Mouse (Mus musculus) neural tube, embryonic 14.5 days (tissue): ENCODE data around the gene Gm13695. TPM values are rescaled to one million over a fixed set of nuclear protein-coding genes. Genes with fewer than 3 reads are reported as not detected.
"Not testable (repeated sequence)": the region's sequence is repeated elsewhere in the genome, so short reads cannot be mapped to it uniquely, and the experiment has no call there.

ENCODE experiments used
- ATAC-seq: fragments of 200-750 bp; cut with Nextera tagmentation; 2 replicates; pipeline ENCODE4 v1.8.0; 2017; ENCODE audit warnings: low read depth, mild to moderate bottlenecking, moderate TSS enrichment, moderate library complexity
- H3K27ac ChIP-seq: fragments of 300-500 bp; sonication (generic); 2 replicates; pipeline ENCODE4 v1.5.1; 2014; ENCODE audit warnings: low read depth, mild to moderate bottlenecking, control low read depth, low read length, moderate library complexity, mixed read lengths
- H3K27me3 ChIP-seq: fragments of 300-500 bp; sonication (generic); 2 replicates; pipeline ENCODE4 v1.6.1; 2014; ENCODE audit warnings: low read length; ENCODE audit not compliant: control insufficient read depth, insufficient read depth
- H3K36me3 ChIP-seq: fragments of 300-500 bp; sonication (generic); 2 replicates; pipeline ENCODE4 v1.6.1; 2014; ENCODE audit warnings: low read length, mixed read lengths; ENCODE audit not compliant: control insufficient read depth, insufficient read depth
- H3K4me1 ChIP-seq: fragments of 300-500 bp; sonication (generic); 2 replicates; pipeline ENCODE4 v1.6.1; 2014; ENCODE audit warnings: low read length; ENCODE audit not compliant: control insufficient read depth, insufficient read depth
- H3K4me2 ChIP-seq: fragments of 300-500 bp; sonication (generic); 2 replicates; pipeline ENCODE4 v1.6.1; 2014; ENCODE audit warnings: mild to moderate bottlenecking, low read depth, low read length, control low read depth
- H3K4me3 ChIP-seq: fragments of 300-500 bp; sonication (generic); 2 replicates; pipeline ENCODE4 v1.5.1; 2014; ENCODE audit warnings: low read depth, low read length, control low read depth, mixed read lengths
- H3K9ac ChIP-seq: fragments of 300-500 bp; sonication (generic); replicated peaks from 2 replicates; pipeline ENCODE4 v1.6.1; 2014; ENCODE audit warnings: low read depth, mild to moderate bottlenecking, control low read depth, low read length, mixed read lengths
- H3K9me3 ChIP-seq: fragments of 300-500 bp; sonication (generic); 2 replicates; pipeline ENCODE4 v1.6.1; 2016; ENCODE audit warnings: low read length; ENCODE audit not compliant: control insufficient read depth
- WGBS: fragments of 180-500 bp; shearing (Covaris S2); extraction: QIAGEN DNeasy Blood & Tissue Kit; methylation state at CpG from one replicate; pipeline ENCODE4 v1.1.7; 2014; 5-methylcytosine and 5-hydroxymethylcytosine counted together
- polyA plus RNA-seq: library from polyadenylated mRNA; unstranded; fragments of >200 nt; fragmentation: Nextera tagmentation; extraction: Ambion mirVana; gene quantifications from 2 replicates; pipeline ENCODE4 v1.2.1, GENCODE M21; 2014

Gene Gm13695
- not detected in 2 replicates for polyA plus RNA-seq

GRCm38 (mm10) chr2:83967013-83967412, at the start of gene Gm13695:
Gm13695 (plus strand) TSS chr2:83967313.
- not testable (repeated sequence) for H3K4me3 ChIP-seq, H3K4me2 ChIP-seq, H3K27me3 ChIP-seq, H3K27ac ChIP-seq, H3K9me3 ChIP-seq, H3K36me3 ChIP-seq, H3K4me1 ChIP-seq, H3K9ac ChIP-seq, ATAC-seq
- WGBS: no CpG with 5 or more reads among the region's 6 CpGs

DNA sequence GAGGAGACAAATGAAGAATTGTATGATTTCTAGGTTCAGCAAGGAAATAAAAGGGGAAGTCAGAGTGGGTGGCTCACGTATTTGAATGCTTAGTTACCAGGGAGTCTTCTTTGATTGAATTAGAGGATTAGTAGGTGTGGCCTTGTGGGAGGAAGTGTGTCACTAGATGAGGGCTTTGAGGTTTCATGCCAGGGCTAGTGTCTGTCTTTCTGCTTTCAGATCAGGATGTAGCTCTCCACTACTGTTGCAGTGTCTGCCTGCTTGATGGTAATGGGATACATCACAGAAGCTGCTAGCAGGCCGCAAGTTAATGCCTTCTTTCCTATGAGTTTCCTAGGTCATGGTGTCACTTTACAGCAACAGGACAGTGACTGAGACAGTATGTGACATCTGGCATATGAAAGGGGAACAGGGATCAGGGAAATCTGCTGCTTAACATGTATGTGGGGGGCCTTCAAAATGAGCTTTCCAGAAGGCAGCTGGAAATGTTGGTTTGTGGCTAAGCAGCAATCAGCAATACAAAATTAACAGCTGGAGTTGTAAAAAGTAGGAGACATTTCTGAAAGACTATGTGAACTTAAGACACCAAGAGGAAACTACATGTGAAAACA, 37.5 kb upstream of the Gm13695 start:
- no peak for ATAC-seq
- Histone ChIP-seq H3K4me1 (no peaks in the 10 kb centered on the region), H3K4me2 (no peak overlapping the region), H3K9ac (no peak overlapping the region), H3K4me3 (no peak overlapping the region), H3K9me3 (no peaks in the 10 kb centered on the region), H3K36me3 (no peaks in the 10 kb centered on the region), H3K27me3 (no peaks in the 10 kb centered on the region), H3K27ac (no peak overlapping the region)
- WGBS: 68% methylated on average over 2 of the region's 2 CpGs

DNA sequence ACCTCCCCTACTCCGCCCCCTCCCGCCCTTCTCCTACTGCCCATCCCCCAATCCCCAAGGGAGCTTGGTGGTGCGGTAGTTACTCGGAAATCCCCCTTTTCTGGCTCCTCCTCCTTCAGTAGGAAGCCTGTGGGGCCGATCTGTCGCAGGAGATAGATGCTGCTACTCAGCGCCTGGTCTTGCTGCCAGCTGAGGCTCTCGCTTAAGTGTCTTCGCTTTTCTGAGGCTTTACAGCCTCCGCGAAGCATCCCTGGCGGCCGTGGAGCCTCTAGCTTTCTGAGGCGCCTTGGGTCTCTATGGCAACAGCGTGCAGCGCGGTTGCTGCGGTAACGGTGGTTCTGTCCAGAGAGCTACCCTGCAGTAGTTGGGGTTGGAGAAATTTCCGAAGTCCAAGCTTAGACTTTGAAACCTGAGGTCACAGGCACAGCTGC, 26.2 kb upstream of the Gm13695 start, which contains the start of gene Zswim2:
Gene Zswim2, minus strand, starts transcription at position 298 of the 431 bp plus-strand sequence.
- no peaks in the 10 kb centered on the region for H3K4me1 ChIP-seq
- no peaks in the 10 kb centered on the region for H3K27me3 ChIP-seq
- H3K36me3 ChIP-seq: no peaks in the 10 kb centered on the region
- peak within 1 kb of the TSS; percentile 28 for H3K4me3 ChIP-seq
- peak within 1 kb of the TSS; percentile 44; the same call in 1 of the 2 replicates for H3K27ac ChIP-seq
- WGBS: 1% methylated on average over 20 of the region's 20 CpGs
- no peaks in the 10 kb centered on the region for H3K9me3 ChIP-seq
- peak within 1 kb of the TSS; percentile 54 for H3K4me2 ChIP-seq
- ATAC-seq: peak; percentile 100
- no peak within 1 kb of the TSS for H3K9ac ChIP-seq

DNA sequence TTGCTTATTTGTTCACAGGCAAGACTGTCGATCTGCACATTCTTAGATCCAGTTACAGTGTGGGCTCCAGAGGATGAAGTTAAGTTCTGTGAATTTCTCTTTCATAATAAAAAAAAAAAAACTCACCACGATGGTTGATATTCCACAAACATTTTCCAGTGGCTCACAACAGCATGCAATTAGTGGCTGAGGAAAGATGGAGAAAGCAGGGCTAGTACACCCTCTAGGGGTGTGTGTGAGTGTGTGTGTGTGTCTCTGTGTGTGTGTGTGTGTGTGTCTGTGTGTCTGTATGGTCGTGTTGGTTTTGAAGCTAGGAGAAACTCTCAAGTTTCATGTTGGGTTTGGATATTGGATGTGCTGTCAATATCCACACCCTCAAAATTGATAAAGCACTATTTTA, 25.7 kb upstream of the Gm13695 start:
- peak; percentile 54 for ATAC-seq
- Histone ChIP-seq H3K4me1 (no peaks in the 10 kb centered on the region), H3K36me3 (no peaks in the 10 kb centered on the region), H3K9me3 (no peaks in the 10 kb centered on the region), H3K27ac (no peak overlapping the region), H3K27me3 (no peaks in the 10 kb centered on the region), H3K9ac (no peak overlapping the region), H3K4me2 (peak overlapping the region; percentile 54), H3K4me3 (peak overlapping the region; percentile 28; the same call in 1 of the 2 replicates)
- WGBS: 52% methylated on average over 3 of the region's 3 CpGs

DNA sequence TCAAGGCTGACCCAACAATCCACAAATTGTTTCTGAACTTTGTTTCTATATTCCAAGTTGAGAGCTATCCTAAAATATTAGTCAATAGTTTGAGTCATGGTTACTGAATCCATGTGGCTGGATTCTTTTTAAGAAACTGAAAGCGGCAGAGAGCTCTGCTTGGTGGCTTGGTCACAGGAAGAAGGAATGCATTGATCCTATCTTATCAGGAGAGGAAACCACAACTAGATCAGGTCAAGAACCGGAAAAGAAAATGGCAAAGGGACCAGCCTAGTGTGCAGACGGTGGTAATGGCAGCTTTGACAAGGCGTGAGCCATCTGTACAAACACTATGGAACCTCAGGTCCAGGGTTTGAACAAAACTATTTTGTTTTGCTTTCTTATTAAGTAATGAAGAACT, 25.3 kb upstream of the Gm13695 start:
- WGBS: 79% methylated on average over 4 of the region's 4 CpGs
- Histone ChIP-seq H3K27me3 (no peaks in the 10 kb centered on the region), H3K4me1 (no peaks in the 10 kb centered on the region), H3K4me2 (no peak overlapping the region), H3K36me3 (no peaks in the 10 kb centered on the region), H3K27ac (no peak overlapping the region), H3K9ac (no peak overlapping the region), H3K4me3 (no peak overlapping the region), H3K9me3 (no peaks in the 10 kb centered on the region)
- no peak for ATAC-seq

DNA sequence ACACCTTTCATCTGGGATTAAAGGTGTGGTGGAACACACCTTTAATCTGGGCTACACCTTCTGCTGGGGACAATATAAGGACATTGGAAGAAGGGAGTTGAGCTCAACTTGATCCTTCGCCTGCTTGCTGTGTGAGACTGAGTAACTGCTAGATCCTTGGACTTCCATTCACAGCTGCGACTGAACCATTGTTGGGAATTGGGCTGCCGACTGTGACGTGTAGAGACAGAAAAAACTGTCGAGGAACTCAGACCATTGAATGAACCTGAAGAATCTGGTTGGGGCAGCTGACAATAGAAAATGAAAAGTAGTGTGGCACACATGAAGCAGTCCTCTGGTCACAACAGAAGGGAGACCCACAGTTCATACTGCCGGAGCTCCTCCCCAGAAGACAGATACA, 11.7 kb upstream of the Gm13695 start, which contains the start of gene Gm13698:
Gene Gm13698, plus strand, starts transcription at position 301 of the 400 bp plus-strand sequence.
- H3K4me1 ChIP-seq, ATAC-seq, H3K9ac ChIP-seq, H3K27ac ChIP-seq, H3K9me3 ChIP-seq, H3K4me3 ChIP-seq, H3K27me3 ChIP-seq, H3K4me2 ChIP-seq, H3K36me3 ChIP-seq: not testable (repeated sequence)
- WGBS: no CpG with 5 or more reads among the region's 6 CpGs

DNA sequence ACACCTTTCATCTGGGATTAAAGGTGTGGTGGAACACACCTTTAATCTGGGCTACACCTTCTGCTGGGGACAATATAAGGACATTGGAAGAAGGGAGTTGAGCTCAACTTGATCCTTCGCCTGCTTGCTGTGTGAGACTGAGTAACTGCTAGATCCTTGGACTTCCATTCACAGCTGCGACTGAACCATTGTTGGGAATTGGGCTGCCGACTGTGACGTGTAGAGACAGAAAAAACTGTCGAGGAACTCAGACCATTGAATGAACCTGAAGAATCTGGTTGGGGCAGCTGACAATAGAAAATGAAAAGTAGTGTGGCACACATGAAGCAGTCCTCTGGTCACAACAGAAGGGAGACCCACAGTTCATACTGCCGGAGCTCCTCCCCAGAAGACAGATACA, 5.9 kb upstream of the Gm13695 start, which contains the start of gene Gm13693:
Gene Gm13693, plus strand, starts transcription at position 301 of the 400 bp plus-strand sequence.
- not testable (repeated sequence) for H3K4me2 ChIP-seq, H3K4me3 ChIP-seq, H3K4me1 ChIP-seq, ATAC-seq, H3K9ac ChIP-seq, H3K9me3 ChIP-seq, H3K27ac ChIP-seq, H3K27me3 ChIP-seq, H3K36me3 ChIP-seq
- WGBS: no CpG with 5 or more reads among the region's 6 CpGs

- H3K27me3 ChIP-seq, H3K9me3 ChIP-seq, H3K4me1 ChIP-seq, H3K27ac ChIP-seq, H3K4me2 ChIP-seq, H3K4me3 ChIP-seq, H3K9ac ChIP-seq, ATAC-seq, H3K36me3 ChIP-seq: not testable (repeated sequence)
- no CpG with 5 or more reads among the region's 6 CpGs for WGBS
Observed at GRCm38 (mm10) chr2:83972823-83973222, 5.7 kb downstream of the Gm13695 start, which contains the start of gene Gm13696. Gm13696 (plus strand) TSS chr2:83973123.

GRCm38 (mm10) chr2:83978633-83979032, 11.5 kb downstream of the Gm13695 start, which contains the start of gene Gm13694:
Gm13694 (plus strand) TSS chr2:83978933.
- H3K9ac ChIP-seq, H3K27me3 ChIP-seq, H3K4me1 ChIP-seq, H3K4me2 ChIP-seq, H3K4me3 ChIP-seq, H3K9me3 ChIP-seq, H3K36me3 ChIP-seq, ATAC-seq, H3K27ac ChIP-seq: not testable (repeated sequence)
- no CpG with 5 or more reads among the region's 6 CpGs for WGBS
